Mouse (Mus musculus): ENCODE data around the gene Trex1. TPM values are rescaled to one million over a fixed set of nuclear protein-coding genes. Genes with fewer than 3 reads are reported as not detected.

Gene Trex1
- not detected for polyA plus RNA-seq (2014; fragmentation: Illumina TruSeq; extraction: RNeasy Lipid Tissue Mini Kit (QIAGEN cat#74804))

DNA sequence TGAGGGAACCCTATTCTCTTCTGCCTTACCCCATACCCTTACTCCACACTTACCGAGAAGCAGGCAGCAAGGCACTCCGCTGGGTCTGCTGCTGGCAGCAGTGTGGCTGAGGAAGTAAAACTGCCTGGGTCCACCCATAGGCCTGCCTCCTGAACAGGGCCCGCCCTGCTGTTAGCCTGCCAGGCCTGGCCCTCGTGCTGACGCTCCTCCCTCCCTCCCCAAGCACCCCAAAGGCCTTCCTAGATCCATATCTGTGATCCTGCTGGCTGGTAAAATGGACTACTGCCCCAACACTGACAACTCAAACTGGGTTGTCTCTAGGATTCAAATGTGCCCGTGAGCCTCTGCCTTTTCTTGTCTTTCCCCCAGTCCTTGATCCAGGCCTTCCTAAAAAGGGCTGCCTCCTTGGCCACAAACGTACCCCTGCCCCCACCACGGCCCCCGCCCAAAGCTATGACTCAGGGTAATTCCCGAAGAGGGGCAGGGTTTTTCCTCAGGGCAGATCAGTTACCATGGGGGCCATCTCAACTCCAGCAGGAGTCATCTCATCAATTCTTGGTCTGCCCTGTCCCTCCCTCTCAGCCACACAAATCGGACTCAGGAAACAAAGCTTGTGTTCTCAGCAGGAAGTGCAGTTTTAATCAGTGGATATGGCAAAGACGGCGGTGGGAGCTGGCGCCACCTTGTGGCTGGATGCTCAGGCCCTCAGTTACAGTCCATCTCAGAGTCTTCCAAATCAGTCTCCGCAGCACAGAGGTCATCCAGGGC, at the start of gene Trex1:
TSS of gene Trex1 (minus strand) at position 599 of the 768 bp plus-strand sequence.

DNA sequence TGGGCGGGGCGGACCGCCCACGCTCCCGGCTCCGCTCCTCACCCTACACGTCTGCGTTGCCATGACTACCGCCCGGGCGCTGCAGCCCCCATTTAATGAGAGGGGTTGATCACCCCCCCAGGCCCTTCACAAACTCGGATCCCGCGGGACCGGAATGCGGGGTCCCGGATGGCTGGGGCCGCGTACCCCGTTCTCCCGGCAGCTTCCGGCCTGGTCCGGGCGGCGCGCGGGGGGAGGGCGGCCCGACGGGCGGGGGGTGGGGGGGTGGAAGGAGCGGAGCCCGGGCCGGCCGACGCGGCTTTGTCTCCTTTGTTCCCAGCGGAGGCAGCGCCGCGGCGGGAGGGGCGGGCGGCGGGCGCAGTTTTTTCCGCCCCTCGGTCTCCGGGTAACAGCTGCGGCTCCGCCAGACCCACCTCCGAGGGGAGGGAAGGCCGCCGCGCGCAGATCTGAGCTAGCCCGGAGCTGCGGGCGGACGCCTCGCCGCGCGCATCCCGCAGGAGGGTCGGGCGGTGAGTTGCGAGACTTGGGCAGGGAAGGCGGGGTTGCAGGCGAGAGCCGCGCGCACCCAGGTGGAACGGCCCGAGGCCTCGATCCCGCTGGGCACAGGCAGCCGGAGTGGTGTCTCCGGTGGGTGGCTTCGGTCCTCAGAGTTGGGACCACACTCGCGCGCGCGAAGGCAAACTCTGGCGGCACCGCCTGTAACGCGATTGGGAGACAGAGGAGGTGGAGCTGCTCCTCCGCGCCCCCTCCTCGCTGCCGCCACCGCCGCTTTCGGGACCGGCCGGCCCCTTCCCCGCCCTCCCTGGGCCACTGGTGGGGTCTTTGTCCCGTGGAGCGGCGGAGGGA, 35.8 kb upstream of the Trex1 start, which contains the start of gene Plxnb1:
TSS of gene Plxnb1 (plus strand) at position 253 of the 846 bp plus-strand sequence.

DNA sequence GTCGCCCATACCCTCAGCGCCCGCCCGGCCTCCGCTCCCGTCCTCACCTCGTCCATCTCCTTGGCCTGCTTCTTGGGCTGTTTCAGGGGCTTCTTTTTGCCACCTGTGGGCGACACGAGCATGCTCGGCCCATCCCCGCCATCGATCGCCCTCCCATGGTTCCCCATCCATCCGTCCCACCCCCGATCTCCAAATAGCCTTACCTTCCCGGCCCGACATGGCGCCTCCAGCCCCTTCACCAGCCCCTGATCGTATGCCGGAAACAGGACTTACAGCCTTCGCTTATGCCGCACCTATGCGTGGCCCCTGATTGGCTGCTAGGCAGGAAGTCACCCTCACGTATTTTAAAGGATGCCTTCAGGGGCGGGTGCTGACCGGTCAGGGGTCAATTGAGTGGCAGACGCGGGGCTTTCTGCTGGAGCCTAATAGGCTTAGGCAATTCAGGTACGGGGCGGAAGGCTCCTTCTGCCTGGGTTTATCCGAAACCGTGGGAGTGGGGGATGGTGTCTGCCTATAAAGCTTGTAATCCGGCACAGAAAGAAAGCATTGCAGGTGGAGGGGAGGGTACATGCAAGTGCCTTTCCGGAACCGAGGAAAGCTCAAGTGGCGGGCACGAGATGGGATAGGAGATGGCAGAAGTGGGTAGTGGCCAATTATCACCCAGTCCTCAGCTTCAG, 22.7 kb upstream of the Trex1 start, which contains the start of the genes Ccdc51 and Tma7:
TSS of gene Ccdc51 (plus strand) at position 370 of the 677 bp plus-strand sequence.
TSS of gene Tma7 (minus strand) at position 464 of the 677 bp plus-strand sequence.

DNA sequence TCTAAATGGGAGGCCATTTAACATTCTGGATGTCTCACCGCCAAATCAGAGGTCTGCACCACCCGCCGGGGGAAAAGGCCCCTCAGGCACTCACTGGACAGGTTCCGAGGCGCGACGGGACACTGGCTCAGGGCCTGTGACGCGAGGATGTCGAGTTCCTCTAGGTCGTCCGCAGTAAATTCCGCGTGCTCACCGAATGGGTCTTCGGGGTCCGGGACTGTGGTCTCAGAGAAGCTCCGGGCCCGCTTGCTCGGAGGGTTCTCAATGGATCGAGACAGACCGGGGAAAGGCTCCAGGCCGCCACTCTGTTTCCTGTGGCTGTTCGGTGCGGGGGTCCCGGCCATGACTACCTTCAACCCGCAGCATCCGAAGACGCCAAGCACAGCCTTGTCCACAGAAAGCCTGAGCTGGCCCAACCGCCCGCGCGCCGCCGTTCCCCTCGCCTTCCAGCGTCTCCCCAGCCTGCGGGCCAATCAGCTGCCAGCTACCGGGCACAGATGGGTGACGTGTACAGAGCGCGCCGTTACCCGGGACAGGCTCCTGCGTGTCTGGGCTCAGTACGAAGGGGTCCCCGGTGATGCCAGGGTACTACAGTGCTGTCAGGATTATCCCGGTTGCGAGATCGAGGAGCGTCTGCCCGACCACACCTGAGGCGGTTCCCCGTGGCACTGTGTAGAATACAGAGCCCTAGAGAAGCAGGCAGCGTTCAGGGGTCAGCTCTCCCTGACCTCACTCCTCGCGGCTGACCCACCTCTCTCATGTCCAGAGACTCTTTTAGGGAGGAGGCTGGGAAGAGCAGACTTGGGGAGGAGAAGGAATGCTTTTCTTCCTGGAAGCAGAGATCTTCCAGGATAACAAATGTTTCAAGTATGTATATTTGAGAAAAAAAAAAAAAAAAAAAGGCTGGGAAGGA, 14.4 kb upstream of the Trex1 start, which contains the start of gene Atrip:
TSS of gene Atrip (minus strand) at position 464 of the 913 bp plus-strand sequence.

DNA sequence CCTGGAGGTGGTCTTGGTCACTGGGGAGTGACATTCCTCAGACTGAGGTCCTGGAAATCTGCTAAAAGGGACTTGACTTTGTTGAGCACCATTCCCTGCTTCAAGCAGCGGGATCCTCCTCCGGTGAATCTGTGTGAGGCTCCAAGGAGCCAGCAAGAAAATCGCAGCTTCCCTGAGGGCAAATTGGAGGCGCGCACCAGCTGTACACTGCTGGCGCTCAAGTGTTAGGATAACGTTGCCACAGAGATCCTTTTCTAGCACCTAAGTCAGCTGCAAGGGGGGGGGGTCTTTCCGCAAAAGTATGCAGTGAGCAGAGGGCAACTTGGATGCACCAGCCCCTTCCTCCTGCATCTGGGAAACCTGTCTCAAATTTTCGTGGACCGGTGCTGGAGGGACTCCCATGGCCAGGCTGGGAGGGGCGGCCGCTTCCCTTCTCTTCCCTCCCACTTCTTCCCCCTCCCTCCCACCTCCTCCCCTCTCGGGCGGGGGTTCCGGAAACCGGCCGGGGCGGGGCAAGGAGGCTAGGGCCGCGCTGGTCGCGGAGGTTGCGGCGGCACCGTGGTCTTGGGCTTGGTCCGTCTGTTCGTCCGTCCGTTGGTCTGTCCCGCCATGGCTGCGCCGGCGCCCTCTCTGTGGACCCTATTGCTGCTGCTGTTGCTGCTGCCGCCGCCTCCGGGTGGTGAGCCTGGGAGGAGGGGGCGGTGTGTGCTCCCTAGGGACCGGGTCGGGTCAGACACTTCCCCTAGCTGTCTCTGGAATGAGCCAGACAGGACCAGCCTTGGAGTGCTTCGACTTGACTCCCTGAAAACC, 21.2 kb downstream of the Trex1 start, which contains the start of gene Shisa5:
TSS of gene Shisa5 (plus strand) at position 480 of the 810 bp plus-strand sequence.

Other genes with a start within 250 kb of the Trex1 start
- gene Celsr3, start 233.4 kb downstream of the Trex1 start, polyA plus RNA-seq (2014; fragmentation: Illumina TruSeq; extraction: RNeasy Lipid Tissue Mini Kit (QIAGEN cat#74804)): not detected
- 0.46 TPM for gene Slc26a6, start 206.5 kb downstream of the Trex1 start, polyA plus RNA-seq (2014; fragmentation: Illumina TruSeq; extraction: RNeasy Lipid Tissue Mini Kit (QIAGEN cat#74804))
- gene Tmem89, start 145.1 kb downstream of the Trex1 start, polyA plus RNA-seq (2014; fragmentation: Illumina TruSeq; extraction: RNeasy Lipid Tissue Mini Kit (QIAGEN cat#74804)): not detected
- gene Uqcrc1, start 123.1 kb downstream of the Trex1 start, polyA plus RNA-seq (2014; fragmentation: Illumina TruSeq; extraction: RNeasy Lipid Tissue Mini Kit (QIAGEN cat#74804)): 22.6 TPM
- not detected for gene Col7a1, start 106.1 kb downstream of the Trex1 start, polyA plus RNA-seq (2014; fragmentation: Illumina TruSeq; extraction: RNeasy Lipid Tissue Mini Kit (QIAGEN cat#74804))
- gene Ucn2, start 73.7 kb downstream of the Trex1 start, polyA plus RNA-seq (2014; fragmentation: Illumina TruSeq; extraction: RNeasy Lipid Tissue Mini Kit (QIAGEN cat#74804)): not detected
- gene Pfkfb4, start 68.0 kb downstream of the Trex1 start, polyA plus RNA-seq (2014; fragmentation: Illumina TruSeq; extraction: RNeasy Lipid Tissue Mini Kit (QIAGEN cat#74804)): 0.74 TPM
- 23.1 TPM for gene Shisa5, start 21.2 kb downstream of the Trex1 start, polyA plus RNA-seq (2014; fragmentation: Illumina TruSeq; extraction: RNeasy Lipid Tissue Mini Kit (QIAGEN cat#74804))
- gene Atrip, start 14.4 kb upstream of the Trex1 start, polyA plus RNA-seq (2014; fragmentation: Illumina TruSeq; extraction: RNeasy Lipid Tissue Mini Kit (QIAGEN cat#74804)): 11.9 TPM
- not detected for gene Ccdc51, start 22.8 kb upstream of the Trex1 start, polyA plus RNA-seq (2014; fragmentation: Illumina TruSeq; extraction: RNeasy Lipid Tissue Mini Kit (QIAGEN cat#74804))
- gene Tma7, start 22.9 kb upstream of the Trex1 start, polyA plus RNA-seq (2014; fragmentation: Illumina TruSeq; extraction: RNeasy Lipid Tissue Mini Kit (QIAGEN cat#74804)): 524 TPM
- 1.7 TPM for gene Plxnb1, start 35.7 kb upstream of the Trex1 start, polyA plus RNA-seq (2014; fragmentation: Illumina TruSeq; extraction: RNeasy Lipid Tissue Mini Kit (QIAGEN cat#74804))
- gene Fbxw21, start 102.3 kb upstream of the Trex1 start, polyA plus RNA-seq (2014; fragmentation: Illumina TruSeq; extraction: RNeasy Lipid Tissue Mini Kit (QIAGEN cat#74804)): 48.7 TPM
- gene Fbxw13, start 136.2 kb upstream of the Trex1 start, polyA plus RNA-seq (2014; fragmentation: Illumina TruSeq; extraction: RNeasy Lipid Tissue Mini Kit (QIAGEN cat#74804)): 15.9 TPM
- 17.8 TPM for gene Fbxw20, start 175.0 kb upstream of the Trex1 start, polyA plus RNA-seq (2014; fragmentation: Illumina TruSeq; extraction: RNeasy Lipid Tissue Mini Kit (QIAGEN cat#74804))
- 45.1 TPM for gene Fbxw14, start 227.9 kb upstream of the Trex1 start, polyA plus RNA-seq (2014; fragmentation: Illumina TruSeq; extraction: RNeasy Lipid Tissue Mini Kit (QIAGEN cat#74804))

All from ovary, adult 10 weeks (tissue).